Mouse (Mus musculus) liver, adult 2 months (tissue): ENCODE results near the gene Ppp4r3a.

Experiments used
- CTCF ChIP-seq: fragments of 200-500 bp; IDR thresholded peaks from 2 replicates; pipeline ENCODE4 v1.5.1; 2011; ENCODE audit warnings: low read depth, low read length, control low read depth
- POLR2A ChIP-seq: fragments of 200-500 bp; IDR thresholded peaks from 2 replicates; pipeline ENCODE4 v1.6.1; 2011; ENCODE audit warnings: low read length, control low read depth; ENCODE audit not compliant: insufficient read depth; ENCODE audit errors: extremely low read depth

DNA sequence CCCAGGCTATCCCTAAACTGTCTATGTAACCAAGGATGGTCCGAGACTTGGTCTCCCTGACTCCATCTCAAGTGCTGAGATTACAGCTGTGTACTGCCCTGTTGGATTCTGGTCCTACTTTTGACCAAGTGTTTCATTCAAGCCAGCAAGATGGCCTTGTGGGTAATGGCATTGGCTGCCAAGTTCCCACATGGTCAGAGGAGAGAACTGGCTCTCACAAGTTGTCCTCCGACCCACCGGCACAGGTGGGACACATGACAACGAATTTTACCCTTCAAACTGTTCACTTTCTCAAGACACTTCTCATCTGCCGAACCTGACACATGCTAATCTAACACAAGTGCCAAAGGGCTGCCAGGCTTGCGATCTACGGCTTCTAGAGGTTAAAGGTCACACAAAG is 64.1 kb downstream of the Ppp4r3a start:
- TF ChIP-seq CTCF (no peak), POLR2A (no peak)
